Mouse (Mus musculus) spleen, postnatal 36 days (tissue): ENCODE results near the gene Angel2.

Source experiments
- DNase-seq, 2 experiments: peaks; one replicate each; pipeline ENCODE4 v3.0.0; 2022; ENCODE audit warnings: low spot score in 2 of 2, mixed read lengths in 1 of 2

Gene Angel2

GRCm38 (mm10) chr1:190979100-190979563 is 54.2 kb downstream of the Angel2 start, which contains the start of gene Vash2:
Gene Vash2, minus strand, starts transcription at chr1:190979296.
- DNase-seq, result peak; percentile 21 to 25

GRCm38 (mm10) chr1:190980470-190980869 is 55.6 kb downstream of the Angel2 start:
- no peak for DNase-seq

GRCm38 (mm10) chr1:190981412-190981811 is 56.5 kb downstream of the Angel2 start:
- DNase-seq, result peak; percentile 34 to 41

- DNase-seq, result no peak
Measured at GRCm38 (mm10) chr1:190989437-190990082, 64.6 kb downstream of the Angel2 start.

- DNase-seq, result no peak
Measured at GRCm38 (mm10) chr1:190995548-190995947, 70.6 kb downstream of the Angel2 start.

GRCm38 (mm10) chr1:190996346-190996877 is 71.5 kb downstream of the Angel2 start:
- no peak for DNase-seq
